In the genomic region with DNA sequence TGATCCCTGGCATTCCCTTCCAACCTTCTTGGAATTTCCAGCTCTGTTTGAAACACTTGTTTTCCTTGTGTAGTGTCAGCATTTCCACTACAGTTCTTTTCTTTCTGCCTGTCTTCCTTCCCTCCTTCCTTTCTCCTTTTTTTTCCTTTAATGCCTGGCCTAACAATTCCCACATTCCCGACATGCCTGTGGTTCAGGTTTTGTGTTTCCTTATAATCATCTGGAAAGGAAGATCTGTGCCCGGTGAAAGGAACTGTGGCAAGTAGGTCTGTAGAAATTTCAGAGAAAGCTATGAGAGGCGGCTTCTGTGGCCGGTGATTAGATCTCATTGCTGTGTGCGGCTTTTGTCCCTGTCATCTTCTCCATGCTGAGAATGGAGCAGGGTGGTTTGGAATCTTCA, we compare ENCODE assay signal across 30 mouse cellular contexts.
DNase-seq lines count a peak whose midpoint lies in the region; ATAC-seq and TF ChIP-seq lines count a peak whose summit lies in the region.
"Had no signal": no experiment of that assay in that cellular context is flagged by ENCODE, and none has a peak within 500 bp of the region (broad histone marks: within the 10 kb centered on the region; RNA-seq: fewer than 3 reads in every experiment).

No protein-coding gene starts in this region.

- H3K27me3 ChIP-seq in heart, embryonic 13.5 days (replicated peaks), result no peaks in the 10 kb centered on the region
- H3K27me3 ChIP-seq in Patski, result no peaks in the 10 kb centered on the region
- H3K27me3 ChIP-seq in midbrain, embryonic 16.5 days (ENCODE audit: control insufficient read depth, insufficient read depth, low read depth, low read length), result no peaks in the 10 kb centered on the region
- H3K27me3 ChIP-seq: embryonic facial prominence, embryonic 13.5 days; forebrain, embryonic 12.5 days; limb, embryonic 15.5 days; liver, embryonic 13.5 days; megakaryocyte, embryonic 14.5 days; midbrain, embryonic 12.5 days had no signal

- H3K4me2 ChIP-seq in heart, embryonic 13.5 days, result no peak overlapping the region
- no peak overlapping the region for H3K4me2 ChIP-seq in midbrain, embryonic 16.5 days (ENCODE audit: low read length)
- H3K4me2 ChIP-seq: embryonic facial prominence, embryonic 13.5 days; forebrain, embryonic 12.5 days; hindbrain, embryonic 14.5 days; limb, embryonic 15.5 days; liver, embryonic 13.5 days; midbrain, embryonic 12.5 days had no signal

- DNase-seq in gastrocnemius, adult 2 months, result no peak
- DNase-seq in gastrocnemius, postnatal 10 days, result no peak
- DNase-seq in heart, adult 11 months, result no peak
- DNase-seq in 3134 (ENCODE audit: extremely low read depth, insufficient read length, low spot score) (peak; percentile 42), Patski (ENCODE audit: low read depth, low spot score) (no peak)
- DNase-seq: adrenal gland, adult 8-10 months; cerebellum, adult 11 months; cerebellum, adult 9-10 months; embryo, embryonic 11 days; forebrain, postnatal 0 days; gastrocnemius, postnatal 14 days; kidney, adult 9 months; kidney, postnatal 10 days; layer of hippocampus, adult 9-11 months; liver, embryonic 13.5 days; lung, adult 18-20 months; lung, postnatal 4 days; thymus, postnatal 4 days had no signal

- no peak for TF ChIP-seq CTCF in gastrocnemius, adult 2 months (IDR thresholded peaks at IDR 0.05)
- no peak for TF ChIP-seq CTCF in Patski (IDR thresholded peaks at IDR 0.05)

- WGBS in heart, embryonic 13.5 days, result 62% methylated on average over 5 of the region's 5 CpGs
- 77% methylated on average over 5 of the region's 5 CpGs for WGBS in midbrain, embryonic 16.5 days

- POLR2A ChIA-PET in Patski (lab: Charles Lee), result interaction anchor here (2.0 kb wide), 1 partner anchor 9 kb away, joined by 6 read pairs; no protein-coding TSS in a partner anchor

- H3K4me3 ChIP-seq in gastrocnemius, adult 2 months, result no peak overlapping the region
- no peak overlapping the region for H3K4me3 ChIP-seq in heart, embryonic 13.5 days
- no peak overlapping the region for H3K4me3 ChIP-seq in midbrain, embryonic 16.5 days (ENCODE audit: low read depth, low read length)
- H3K4me3 ChIP-seq: embryonic facial prominence, embryonic 13.5 days; erythroblast, embryonic 14.5 days; forebrain, embryonic 12.5 days; limb, embryonic 10.5 days; limb, embryonic 15.5 days; liver, embryonic 13.5 days; megakaryocyte, embryonic 14.5 days; midbrain, embryonic 12.5 days had no signal

- ATAC-seq in heart, embryonic 13.5 days (ENCODE audit: extremely low read depth, insufficient number of reproducible peaks, low FRiP score, low TSS enrichment), result no peak
- peak; percentile 45 for ATAC-seq in Patski
- ATAC-seq in midbrain, embryonic 16.5 days, result no peak
- ATAC-seq: CD4-positive, CD25-positive, alpha-beta regulatory T cell, adult 4 months; forebrain, postnatal 0 days; lung, postnatal 0 days had no signal

- H3K36me3 ChIP-seq in heart, embryonic 13.5 days, result peaks cover 5% of the 10 kb centered on the region; the same call in 1 of the 2 replicates
- H3K36me3 ChIP-seq in midbrain, embryonic 16.5 days (ENCODE audit: control insufficient read depth, insufficient read depth, low read length), result no peaks in the 10 kb centered on the region
- H3K36me3 ChIP-seq: embryonic facial prominence, embryonic 13.5 days; forebrain, embryonic 12.5 days; limb, embryonic 10.5 days; limb, embryonic 15.5 days; liver, embryonic 13.5 days; midbrain, embryonic 12.5 days had no signal

- intact Hi-C loops in gastrocnemius, adult 2 months (cut with DNase I), result loop anchor here (5.0 kb wide), 1 partner anchor 33 kb away; no protein-coding TSS in a partner anchor

- H3K4me1 ChIP-seq in heart, embryonic 13.5 days, result peaks cover 47% of the 10 kb centered on the region
- H3K4me1 ChIP-seq in midbrain, embryonic 16.5 days (ENCODE audit: control insufficient read depth, insufficient read depth, low read length), result no peaks in the 10 kb centered on the region
- H3K4me1 ChIP-seq: forebrain, embryonic 12.5 days; limb, embryonic 10.5 days; limb, embryonic 15.5 days; liver, embryonic 13.5 days; megakaryocyte, embryonic 14.5 days; midbrain, embryonic 12.5 days had no signal

- H3K27ac ChIP-seq in gastrocnemius, adult 2 months, result peak overlapping the region; percentile 61
- H3K27ac ChIP-seq in heart, embryonic 13.5 days (replicated peaks), result peak overlapping the region; percentile 65
- H3K27ac ChIP-seq in midbrain, embryonic 16.5 days (ENCODE audit: low read length), result no peak overlapping the region
- H3K27ac ChIP-seq: embryonic facial prominence, embryonic 13.5 days; forebrain, embryonic 12.5 days; hindbrain, embryonic 14.5 days; limb, embryonic 10.5 days; limb, embryonic 15.5 days; liver, embryonic 13.5 days; midbrain, embryonic 12.5 days had no signal

- H3K9ac ChIP-seq in heart, embryonic 13.5 days, result no peak overlapping the region
- H3K9ac ChIP-seq in midbrain, embryonic 16.5 days (ENCODE audit: low read depth, low read length), result no peak overlapping the region
- H3K9ac ChIP-seq: embryonic facial prominence, embryonic 13.5 days; forebrain, embryonic 12.5 days; forebrain, postnatal 0 days; hindbrain, embryonic 14.5 days; limb, embryonic 15.5 days; liver, embryonic 13.5 days; midbrain, embryonic 12.5 days had no signal

- in situ Hi-C loops in Patski (cut with MboI; ENCODE audit: low pct_unique_long_range_greater_than_20kb), result no loop called here

- CTCF ChIA-PET in Patski (lab: Charles Lee), result interaction anchor here (1.2 to 2.0 kb wide), 6 partner anchors 10 to 138 kb away, joined by 3 to 7 read pairs (median 4); no protein-coding TSS in a partner anchor

- no peaks in the 10 kb centered on the region for H3K9me3 ChIP-seq in heart, embryonic 13.5 days
- no peaks in the 10 kb centered on the region for H3K9me3 ChIP-seq in midbrain, embryonic 16.5 days (replicated peaks; ENCODE audit: control insufficient read depth, low read length, poor library complexity, severe bottlenecking)
- H3K9me3 ChIP-seq: embryonic facial prominence, embryonic 13.5 days; forebrain, embryonic 12.5 days; limb, embryonic 10.5 days; limb, embryonic 15.5 days; liver, embryonic 13.5 days; megakaryocyte, embryonic 14.5 days; midbrain, embryonic 12.5 days had no signal
